Mouse (Mus musculus) bone marrow macrophage, adult 2 months (primary cell): Measurements from ENCODE around the gene H2al1e.
"Not testable (repeated sequence)": the region's sequence is repeated elsewhere in the genome, so short reads cannot be mapped to it uniquely, and the experiment has no call there.

Experiments
- CTCF ChIP-seq: IDR thresholded peaks from 2 replicates; pipeline ENCODE4 v1.5.1; 2012; ENCODE audit warnings: low read depth, mild to moderate bottlenecking, low read length, moderate library complexity
- POLR2A ChIP-seq: IDR thresholded peaks from 2 replicates; pipeline ENCODE4 v1.6.1; 2012; ENCODE audit warnings: mild to moderate bottlenecking, low read depth, low read length, borderline replicate concordance

GRCm38 (mm10) chrX:11298957-11299356, 12.8 kb upstream of the H2al1e start, which contains the start of gene H2al1a:
- not testable (repeated sequence) for TF ChIP-seq CTCF, POLR2A
